Mouse (Mus musculus): ENCODE data around the gene Thap3. TPM values are rescaled to one million over a fixed set of nuclear protein-coding genes. Genes with fewer than 3 reads are reported as not detected.
A peak's percentile ranks its signal among the peaks of the same experiment; 100 is the strongest.

Thap3 gene
- polyA plus RNA-seq, 1 experiment = 72.0 TPM

- Histone ChIP-seq H3K4me3 (ENCODE audit: control insufficient read depth, insufficient read depth, low read length) (no peak overlapping the region), H3K27ac (ENCODE audit: control insufficient read depth, insufficient read depth, low read length) (no peak overlapping the region), H3K4me1 (replicated peaks; ENCODE audit: control insufficient read depth, insufficient read depth, low read length) (0 out of 2 replicates have a peak, but pooled peaks cover under 1% of the 10 kb centered on the region), H3K27me3 (ENCODE audit: control insufficient read depth, insufficient read depth, low read length) (no peaks in the 10 kb centered on the region), H3K36me3 (ENCODE audit: control insufficient read depth, insufficient read depth, low read length) (no peaks in the 10 kb centered on the region)
- no peak for DNase-seq
- TF ChIP-seq CTCF (IDR thresholded peaks at IDR 0.05; ENCODE audit: borderline replicate concordance, control insufficient read depth, extremely low read depth, insufficient read depth, low read length, poor library complexity) (no peak), POLR2A (IDR thresholded peaks at IDR 0.05; ENCODE audit: control insufficient read depth, extremely low read depth, insufficient read depth, low read length, poor library complexity) (no peak)
- 96% methylated on average over 11 of the region's 11 CpGs for WGBS
Measured at GRCm38 (mm10) chr4:151946211-151946610, 42.6 kb downstream of the Thap3 start.

GRCm38 (mm10) chr4:151938089-151938488 lies 50.7 kb downstream of the Thap3 start:
- Histone ChIP-seq H3K4me3 (ENCODE audit: control insufficient read depth, insufficient read depth, low read length) (no peak overlapping the region), H3K27ac (ENCODE audit: control insufficient read depth, insufficient read depth, low read length) (no peak overlapping the region), H3K36me3 (ENCODE audit: control insufficient read depth, insufficient read depth, low read length) (no peaks in the 10 kb centered on the region), H3K27me3 (ENCODE audit: control insufficient read depth, insufficient read depth, low read length) (no peaks in the 10 kb centered on the region), H3K4me1 (replicated peaks; ENCODE audit: control insufficient read depth, insufficient read depth, low read length) (peaks cover 9% of the 10 kb centered on the region)
- no peak for DNase-seq
- WGBS = 97% methylated on average over 3 of the region's 3 CpGs
- TF ChIP-seq POLR2A (IDR thresholded peaks at IDR 0.05; ENCODE audit: control insufficient read depth, extremely low read depth, insufficient read depth, low read length, poor library complexity) (no peak), CTCF (IDR thresholded peaks at IDR 0.05; ENCODE audit: borderline replicate concordance, control insufficient read depth, extremely low read depth, insufficient read depth, low read length, poor library complexity) (no peak)

- 95% methylated on average over 13 of the region's 13 CpGs for WGBS
Measured at GRCm38 (mm10) chr4:151937441-151937840, 51.4 kb downstream of the Thap3 start.

GRCm38 (mm10) chr4:151934215-151934572 lies 54.6 kb downstream of the Thap3 start:
- no peak for DNase-seq
- Histone ChIP-seq H3K4me3 (ENCODE audit: control insufficient read depth, insufficient read depth, low read length) (peak overlapping the region; percentile 49), H3K27me3 (ENCODE audit: control insufficient read depth, insufficient read depth, low read length) (no peaks in the 10 kb centered on the region), H3K27ac (ENCODE audit: control insufficient read depth, insufficient read depth, low read length) (no peak overlapping the region), H3K36me3 (ENCODE audit: control insufficient read depth, insufficient read depth, low read length) (no peaks in the 10 kb centered on the region), H3K4me1 (replicated peaks; ENCODE audit: control insufficient read depth, insufficient read depth, low read length) (peaks cover 19% of the 10 kb centered on the region)
- no peak for TF ChIP-seq POLR2A (IDR thresholded peaks at IDR 0.05; ENCODE audit: control insufficient read depth, extremely low read depth, insufficient read depth, low read length, poor library complexity)
- no peak for TF ChIP-seq CTCF (IDR thresholded peaks at IDR 0.05; ENCODE audit: borderline replicate concordance, control insufficient read depth, extremely low read depth, insufficient read depth, low read length, poor library complexity)
- WGBS = 1% methylated on average over 23 of the region's 23 CpGs

More at GRCm38 (mm10) chr4:151937441-151937840, 51.4 kb downstream of the Thap3 start:
- no peak overlapping the region for H3K27ac ChIP-seq (ENCODE audit: control insufficient read depth, insufficient read depth, low read length)
- no peaks in the 10 kb centered on the region for H3K27me3 ChIP-seq (ENCODE audit: control insufficient read depth, insufficient read depth, low read length)
- no peak overlapping the region for H3K4me3 ChIP-seq (ENCODE audit: control insufficient read depth, insufficient read depth, low read length)
- TF ChIP-seq CTCF (IDR thresholded peaks at IDR 0.05; ENCODE audit: borderline replicate concordance, control insufficient read depth, extremely low read depth, insufficient read depth, low read length, poor library complexity) = no peak
- no peak for TF ChIP-seq POLR2A (IDR thresholded peaks at IDR 0.05; ENCODE audit: control insufficient read depth, extremely low read depth, insufficient read depth, low read length, poor library complexity)
- no peak for DNase-seq
- no peaks in the 10 kb centered on the region for H3K36me3 ChIP-seq (ENCODE audit: control insufficient read depth, insufficient read depth, low read length)
- H3K4me1 ChIP-seq (replicated peaks; ENCODE audit: control insufficient read depth, insufficient read depth, low read length) = peaks cover 15% of the 10 kb centered on the region

GRCm38 (mm10) chr4:151933505-151934214 lies 55.1 kb downstream of the Thap3 start, which contains the start of gene Dnajc11:
Dnajc11 (plus strand) TSS chr4:151933691.
- TF ChIP-seq CTCF (IDR thresholded peaks at IDR 0.05; ENCODE audit: borderline replicate concordance, control insufficient read depth, extremely low read depth, insufficient read depth, low read length, poor library complexity) = peak; percentile 100
- TF ChIP-seq POLR2A (IDR thresholded peaks at IDR 0.05; ENCODE audit: control insufficient read depth, extremely low read depth, insufficient read depth, low read length, poor library complexity) = 0 out of 2 replicates have a peak, but pooled peaks have one; percentile 38
- H3K36me3 ChIP-seq (ENCODE audit: control insufficient read depth, insufficient read depth, low read length) = no peaks in the 10 kb centered on the region

More at GRCm38 (mm10) chr4:151933505-151934214, 55.1 kb downstream of the Thap3 start, which contains the start of gene Dnajc11:
- H3K4me3 ChIP-seq (ENCODE audit: control insufficient read depth, insufficient read depth, low read length) = peak within 1 kb of the TSS; percentile 49
- peaks cover 19% of the 10 kb centered on the region for H3K4me1 ChIP-seq (replicated peaks; ENCODE audit: control insufficient read depth, insufficient read depth, low read length)
- H3K27me3 ChIP-seq (ENCODE audit: control insufficient read depth, insufficient read depth, low read length) = no peaks in the 10 kb centered on the region
- H3K27ac ChIP-seq (ENCODE audit: control insufficient read depth, insufficient read depth, low read length) = no peak within 1 kb of the TSS
- DNase-seq = peak; percentile 94
- under 1% methylated on average over 83 of the region's 83 CpGs for WGBS

Other genes with a start within 250 kb of the Thap3 start
- 23.6 and 27.1 TPM in 2 replicates for gene Camta1, start 127.1 kb downstream of the Thap3 start, polyA plus RNA-seq (2012; rRNA removed)
- 61.4 and 67.0 TPM in 2 replicates for gene Dnajc11, start 55.3 kb downstream of the Thap3 start, polyA plus RNA-seq (2012; rRNA removed)
- gene Phf13, start 7.3 kb upstream of the Thap3 start, polyA plus RNA-seq (2012; rRNA removed) = 9.6 and 11.4 TPM in 2 replicates
- 33.8 and 41.5 TPM in 2 replicates for gene Klhl21, start 19.8 kb upstream of the Thap3 start, polyA plus RNA-seq (2012; rRNA removed)
- 27.4 and 31.2 TPM in 2 replicates for gene Zbtb48, start 38.7 kb upstream of the Thap3 start, polyA plus RNA-seq (2012; rRNA removed)
- gene Tas1r1, start 49.6 kb upstream of the Thap3 start, polyA plus RNA-seq (2012; rRNA removed) = 0.34 and 0.40 TPM in 2 replicates
- 40.5 and 48.6 TPM in 2 replicates for gene Nol9, start 50.3 kb upstream of the Thap3 start, polyA plus RNA-seq (2012; rRNA removed)
- 21.5 and 22.0 TPM in 2 replicates for gene Plekhg5, start 83.5 kb upstream of the Thap3 start, polyA plus RNA-seq (2012; rRNA removed)
- gene Tnfrsf25, start 126.9 kb upstream of the Thap3 start, polyA plus RNA-seq (2012; rRNA removed) = 19.9 and 20.6 TPM in 2 replicates
- gene Espn, start 163.4 kb upstream of the Thap3 start, polyA plus RNA-seq (2012; rRNA removed) = 5.7 and 6.5 TPM in 2 replicates
- 0.07 and 0.20 TPM in 2 replicates for gene Hes2, start 169.9 kb upstream of the Thap3 start, polyA plus RNA-seq (2012; rRNA removed)
- gene Acot7, start 189.1 kb upstream of the Thap3 start, polyA plus RNA-seq (2012; rRNA removed) = 56.6 and 80.8 TPM in 2 replicates

All from thymus, adult 2 months (tissue).